Mouse (Mus musculus): ENCODE data around the gene Eral1. TPM values are rescaled to one million over a fixed set of nuclear protein-coding genes. Genes with fewer than 3 reads are reported as not detected.
"Not testable (repeated sequence)": the region's sequence is repeated elsewhere in the genome, so short reads cannot be mapped to it uniquely, and the experiment has no call there.

Gene Eral1
- polyA plus RNA-seq, 1 experiment, result 18.5 TPM

GRCm38 (mm10) chr11:78071938-78072337 lies 8.2 kb downstream of the Eral1 start:
- H3K4me3 ChIP-seq (ENCODE audit: insufficient read depth, low read length), result no peak overlapping the region
- TF ChIP-seq POLR2A (IDR thresholded peaks at IDR 0.05; ENCODE audit: low read depth, low read length) (no peak), CTCF (IDR thresholded peaks at IDR 0.05; ENCODE audit: borderline replicate concordance, insufficient read depth, low read length) (no peak)
- H3K27ac ChIP-seq (ENCODE audit: insufficient read depth, low read length), result no peak overlapping the region
- H3K4me1 ChIP-seq (ENCODE audit: control insufficient read depth, insufficient read depth, low read length), result no peaks in the 10 kb centered on the region

DNA sequence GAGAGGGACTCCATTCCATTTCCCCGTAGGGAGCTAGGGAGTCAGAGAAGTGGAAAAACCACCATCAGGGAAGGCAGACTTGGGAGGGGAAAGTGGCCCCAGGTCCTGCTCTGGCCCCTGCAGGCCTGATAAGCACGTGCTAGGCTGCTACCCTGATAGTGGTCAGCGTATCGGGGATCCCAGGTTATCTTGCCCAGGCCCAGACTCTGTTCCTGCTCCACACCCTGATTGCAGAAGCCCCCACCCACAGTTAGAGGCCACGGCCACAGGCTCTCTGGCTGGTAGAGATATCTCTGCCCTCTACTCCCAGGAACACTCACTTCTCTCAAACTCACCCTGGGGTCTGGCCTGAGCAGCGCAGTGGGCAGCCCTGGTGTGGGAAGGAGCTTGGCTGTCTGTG lies 10.5 kb downstream of the Eral1 start:
- Histone ChIP-seq H3K4me1 (ENCODE audit: control insufficient read depth, insufficient read depth, low read length) (no peaks in the 10 kb centered on the region), H3K4me3 (ENCODE audit: insufficient read depth, low read length) (no peak overlapping the region), H3K27ac (ENCODE audit: insufficient read depth, low read length) (no peak overlapping the region)
- TF ChIP-seq CTCF (IDR thresholded peaks at IDR 0.05; ENCODE audit: borderline replicate concordance, insufficient read depth, low read length) (no peak), POLR2A (IDR thresholded peaks at IDR 0.05; ENCODE audit: low read depth, low read length) (no peak)

GRCm38 (mm10) chr11:78069130-78069529 lies 11.1 kb downstream of the Eral1 start:
- H3K4me3 ChIP-seq (ENCODE audit: insufficient read depth, low read length), result no peak overlapping the region
- no peak for TF ChIP-seq POLR2A (IDR thresholded peaks at IDR 0.05; ENCODE audit: low read depth, low read length)
- no peak for TF ChIP-seq CTCF (IDR thresholded peaks at IDR 0.05; ENCODE audit: borderline replicate concordance, insufficient read depth, low read length)
- H3K4me1 ChIP-seq (ENCODE audit: control insufficient read depth, insufficient read depth, low read length), result no peaks in the 10 kb centered on the region
- no peak overlapping the region for H3K27ac ChIP-seq (ENCODE audit: insufficient read depth, low read length)

- H3K4me3 ChIP-seq (ENCODE audit: insufficient read depth, low read length), result no peak overlapping the region
- TF ChIP-seq POLR2A (IDR thresholded peaks at IDR 0.05; ENCODE audit: low read depth, low read length) (no peak), CTCF (IDR thresholded peaks at IDR 0.05; ENCODE audit: borderline replicate concordance, insufficient read depth, low read length) (no peak)
- no peak overlapping the region for H3K27ac ChIP-seq (ENCODE audit: insufficient read depth, low read length)
- no peaks in the 10 kb centered on the region for H3K4me1 ChIP-seq (ENCODE audit: control insufficient read depth, insufficient read depth, low read length)
Measured at GRCm38 (mm10) chr11:78067566-78067965, 12.6 kb downstream of the Eral1 start.

GRCm38 (mm10) chr11:78066641-78067040 lies 13.5 kb downstream of the Eral1 start:
- TF ChIP-seq POLR2A (IDR thresholded peaks at IDR 0.05; ENCODE audit: low read depth, low read length) (no peak), CTCF (IDR thresholded peaks at IDR 0.05; ENCODE audit: borderline replicate concordance, insufficient read depth, low read length) (no peak)
- Histone ChIP-seq H3K4me1 (ENCODE audit: control insufficient read depth, insufficient read depth, low read length) (no peaks in the 10 kb centered on the region), H3K4me3 (ENCODE audit: insufficient read depth, low read length) (no peak overlapping the region), H3K27ac (ENCODE audit: insufficient read depth, low read length) (no peak overlapping the region)

GRCm38 (mm10) chr11:78065906-78066305 lies 14.3 kb downstream of the Eral1 start:
- Histone ChIP-seq H3K4me1 (ENCODE audit: control insufficient read depth, insufficient read depth, low read length) (no peaks in the 10 kb centered on the region), H3K4me3 (ENCODE audit: insufficient read depth, low read length) (no peak overlapping the region), H3K27ac (ENCODE audit: insufficient read depth, low read length) (no peak overlapping the region)
- no peak for TF ChIP-seq CTCF (IDR thresholded peaks at IDR 0.05; ENCODE audit: borderline replicate concordance, insufficient read depth, low read length)
- no peak for TF ChIP-seq POLR2A (IDR thresholded peaks at IDR 0.05; ENCODE audit: low read depth, low read length)

- Histone ChIP-seq H3K4me1 (ENCODE audit: control insufficient read depth, insufficient read depth, low read length) (no peaks in the 10 kb centered on the region), H3K27ac (ENCODE audit: insufficient read depth, low read length) (no peak overlapping the region), H3K4me3 (ENCODE audit: insufficient read depth, low read length) (no peak overlapping the region)
- no peak for TF ChIP-seq POLR2A (IDR thresholded peaks at IDR 0.05; ENCODE audit: low read depth, low read length)
- TF ChIP-seq CTCF (IDR thresholded peaks at IDR 0.05; ENCODE audit: borderline replicate concordance, insufficient read depth, low read length), result no peak
Measured at GRCm38 (mm10) chr11:78062563-78062962, 17.6 kb downstream of the Eral1 start.

- Histone ChIP-seq H3K4me3 (ENCODE audit: insufficient read depth, low read length) (no peak overlapping the region), H3K4me1 (ENCODE audit: control insufficient read depth, insufficient read depth, low read length) (no peaks in the 10 kb centered on the region), H3K27ac (ENCODE audit: insufficient read depth, low read length) (no peak overlapping the region)
- TF ChIP-seq CTCF (IDR thresholded peaks at IDR 0.05; ENCODE audit: borderline replicate concordance, insufficient read depth, low read length), result peak; percentile 93; the same call in 1 of the 2 replicates
- no peak for TF ChIP-seq POLR2A (IDR thresholded peaks at IDR 0.05; ENCODE audit: low read depth, low read length)
Measured at GRCm38 (mm10) chr11:78059833-78060757, 20.1 kb downstream of the Eral1 start.

GRCm38 (mm10) chr11:78056946-78057345 lies 23.2 kb downstream of the Eral1 start:
- no peak overlapping the region for H3K4me3 ChIP-seq (ENCODE audit: insufficient read depth, low read length)
- H3K27ac ChIP-seq (ENCODE audit: insufficient read depth, low read length), result no peak overlapping the region
- no peak for TF ChIP-seq POLR2A (IDR thresholded peaks at IDR 0.05; ENCODE audit: low read depth, low read length)
- H3K4me1 ChIP-seq (ENCODE audit: control insufficient read depth, insufficient read depth, low read length), result no peaks in the 10 kb centered on the region

DNA sequence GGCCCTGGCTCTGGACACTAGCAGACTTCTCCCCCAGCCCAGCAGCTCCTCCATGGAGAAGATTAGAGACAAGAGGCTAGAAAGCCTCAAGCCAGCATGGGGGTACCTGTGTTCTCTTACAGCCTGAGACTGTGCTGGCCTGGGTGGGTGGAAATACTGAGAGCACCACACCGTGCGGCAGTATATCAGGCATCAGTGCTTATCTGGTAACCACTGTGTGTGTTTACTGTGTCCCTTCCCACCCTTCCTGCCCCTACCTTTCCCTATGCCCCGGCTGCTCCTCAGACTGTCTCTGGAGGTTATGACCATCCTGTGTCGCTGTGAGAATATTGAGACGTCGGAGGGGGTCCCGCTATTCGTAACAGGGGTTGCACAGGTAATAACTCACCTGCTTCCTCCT lies 27.1 kb downstream of the Eral1 start:
- TF ChIP-seq POLR2A (IDR thresholded peaks at IDR 0.05; ENCODE audit: low read depth, low read length) (no peak), CTCF (IDR thresholded peaks at IDR 0.05; ENCODE audit: borderline replicate concordance, insufficient read depth, low read length) (no peak)
- Histone ChIP-seq H3K4me3 (ENCODE audit: insufficient read depth, low read length) (no peak overlapping the region), H3K27ac (ENCODE audit: insufficient read depth, low read length) (no peak overlapping the region), H3K4me1 (ENCODE audit: control insufficient read depth, insufficient read depth, low read length) (no peaks in the 10 kb centered on the region)

- not testable (repeated sequence) for H3K27ac ChIP-seq (ENCODE audit: insufficient read depth, low read length); H3K4me3 ChIP-seq (ENCODE audit: insufficient read depth, low read length); H3K4me1 ChIP-seq (ENCODE audit: control insufficient read depth, insufficient read depth, low read length)
Measured at GRCm38 (mm10) chr11:78048637-78049036, 31.5 kb downstream of the Eral1 start.

Measured in embryonic fibroblast, embryonic 13.5 days (primary cell).